Mouse (Mus musculus): Measurements from ENCODE around the gene Prrc2a. TPM values are rescaled to one million over a fixed set of nuclear protein-coding genes. Genes with fewer than 3 reads are reported as not detected.

Gene Prrc2a
- total and polyA plus RNA-seq, 2 experiments from 2014 or later: 99.2 to 223 TPM

DNA sequence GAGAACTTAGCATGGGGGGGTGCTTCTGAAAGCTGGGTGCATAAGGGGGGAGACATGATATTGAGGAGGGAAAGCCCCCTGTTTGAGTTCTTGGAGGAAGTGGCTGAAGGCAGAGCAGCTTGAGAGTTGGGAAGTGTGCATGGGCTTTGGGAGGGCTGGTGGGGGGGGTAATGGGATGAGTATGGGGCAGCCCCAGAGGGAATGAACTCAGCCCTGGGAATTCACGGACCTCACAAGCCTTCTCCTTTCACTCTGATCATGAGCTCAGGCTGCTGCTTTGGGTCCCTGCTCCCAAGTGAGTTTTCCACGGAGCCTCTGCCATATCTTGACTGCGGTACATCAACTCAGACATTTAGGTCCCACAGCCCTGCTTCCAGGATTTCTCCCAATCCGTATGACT, 37.7 kb upstream of the Prrc2a start:
- Histone ChIP-seq H3K9me3 (ENCODE audit: low read length) (no peaks in the 10 kb centered on the region), H3K4me1 (ENCODE audit: insufficient read depth, low read length) (no peaks in the 10 kb centered on the region), H3K27me3 (ENCODE audit: insufficient read depth, low read length) (peaks cover 8% of the 10 kb centered on the region; the same call in 1 of the 2 replicates), H3K9ac (replicated peaks; ENCODE audit: low read length) (no peak overlapping the region), H3K36me3 (ENCODE audit: insufficient read depth, low read length) (no peaks in the 10 kb centered on the region), H3K27ac (no peak overlapping the region), H3K4me2 (ENCODE audit: low read depth, low read length) (no peak overlapping the region), H3K4me3 (ENCODE audit: low read length) (no peak overlapping the region)
- DNase-seq (ENCODE audit: low spot score) (no peak), ATAC-seq (no peak)
- TF ChIP-seq CTCF (IDR thresholded peaks at IDR 0.05; ENCODE audit: low read depth): no peak
- WGBS: 80% methylated on average over 4 of the region's 4 CpGs

DNA sequence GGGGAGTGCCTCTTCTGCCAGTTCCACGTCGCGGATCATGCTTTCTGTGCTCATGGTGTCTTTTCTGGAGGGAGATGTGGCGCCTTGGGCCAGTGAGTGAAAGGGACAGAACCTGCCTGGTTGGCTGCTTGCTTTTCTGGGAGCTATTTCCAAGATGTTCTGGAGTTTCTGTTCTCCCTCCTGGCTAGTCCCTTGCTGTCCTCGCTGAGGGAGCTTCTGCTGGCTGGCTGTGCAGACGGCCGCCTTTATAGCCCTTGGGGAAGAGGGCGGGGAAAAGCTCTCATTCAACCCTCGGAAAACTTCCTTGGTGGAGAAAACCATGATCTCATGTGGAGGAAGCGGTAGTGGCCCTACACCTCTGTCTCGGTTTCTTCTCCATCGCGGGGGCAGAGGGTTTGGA, 37.1 kb upstream of the Prrc2a start, which contains the start of gene Tnf:
Tnf (minus strand) TSS at position 221 of the 400 bp plus-strand sequence.
- TF ChIP-seq CTCF (IDR thresholded peaks at IDR 0.05; ENCODE audit: low read depth): no peak
- WGBS: 41% methylated on average over 13 of the region's 13 CpGs
- H3K4me2 ChIP-seq (ENCODE audit: low read depth, low read length): no peak within 1 kb of the TSS
- H3K36me3 ChIP-seq (ENCODE audit: insufficient read depth, low read length): no peaks in the 10 kb centered on the region
- H3K27me3 ChIP-seq (ENCODE audit: insufficient read depth, low read length): peaks cover 8% of the 10 kb centered on the region; the same call in 1 of the 2 replicates
- H3K9me3 ChIP-seq (ENCODE audit: low read length): no peaks in the 10 kb centered on the region
- no peak for DNase-seq (ENCODE audit: low spot score)
- no peak within 1 kb of the TSS for H3K4me3 ChIP-seq (ENCODE audit: low read length)
- ATAC-seq: no peak
- H3K4me1 ChIP-seq (ENCODE audit: insufficient read depth, low read length): no peaks in the 10 kb centered on the region
- H3K9ac ChIP-seq (replicated peaks; ENCODE audit: low read length): no peak within 1 kb of the TSS
- H3K27ac ChIP-seq: no peak within 1 kb of the TSS

DNA sequence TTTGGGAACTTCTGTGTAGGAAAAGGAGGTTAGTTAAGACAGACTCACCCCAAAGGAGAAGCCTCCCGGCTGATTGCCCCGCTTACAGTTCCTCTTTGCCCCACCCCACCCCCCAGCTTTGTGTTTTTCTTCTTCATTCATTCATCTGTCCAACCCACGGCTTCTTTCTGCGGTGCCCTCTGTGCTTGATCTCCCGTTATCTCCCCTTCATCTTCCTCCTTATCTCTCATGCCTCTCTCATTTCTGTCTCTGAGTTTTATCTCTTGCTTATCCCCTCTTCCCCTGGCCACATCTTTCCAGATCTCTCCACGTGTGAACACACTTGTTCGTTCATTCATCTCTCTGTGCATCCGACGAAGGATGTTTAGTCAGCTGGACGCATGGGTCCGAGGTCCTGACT, 36.4 kb upstream of the Prrc2a start:
- ATAC-seq (no peak), DNase-seq (ENCODE audit: low spot score) (no peak)
- Histone ChIP-seq H3K4me1 (ENCODE audit: insufficient read depth, low read length) (no peaks in the 10 kb centered on the region), H3K27ac (no peak overlapping the region), H3K4me2 (ENCODE audit: low read depth, low read length) (no peak overlapping the region), H3K36me3 (ENCODE audit: insufficient read depth, low read length) (no peaks in the 10 kb centered on the region), H3K27me3 (ENCODE audit: insufficient read depth, low read length) (peaks cover 12% of the 10 kb centered on the region), H3K9ac (replicated peaks; ENCODE audit: low read length) (no peak overlapping the region), H3K9me3 (ENCODE audit: low read length) (no peaks in the 10 kb centered on the region), H3K4me3 (ENCODE audit: low read length) (no peak overlapping the region)
- no peak for TF ChIP-seq CTCF (IDR thresholded peaks at IDR 0.05; ENCODE audit: low read depth)
- 74% methylated on average over 11 of the region's 11 CpGs for whole genome bisulfite sequencing

DNA sequence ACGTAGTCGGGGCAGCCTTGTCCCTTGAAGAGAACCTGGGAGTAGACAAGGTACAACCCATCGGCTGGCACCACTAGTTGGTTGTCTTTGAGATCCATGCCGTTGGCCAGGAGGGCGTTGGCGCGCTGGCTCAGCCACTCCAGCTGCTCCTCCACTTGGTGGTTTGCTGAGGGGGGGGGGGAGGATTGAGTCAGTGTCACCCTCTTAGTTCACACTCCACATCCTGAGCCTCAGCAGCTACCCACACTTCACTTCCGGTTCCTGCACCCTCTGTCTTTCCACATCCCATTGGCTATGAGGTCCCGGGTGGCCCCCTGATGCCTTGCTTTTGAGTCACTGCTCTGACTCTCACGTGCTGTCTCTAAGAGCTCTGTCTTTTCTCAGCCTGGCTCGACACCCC, 35.7 kb upstream of the Prrc2a start:
- Histone ChIP-seq H3K4me3 (ENCODE audit: low read length) (no peak overlapping the region), H3K4me2 (ENCODE audit: low read depth, low read length) (no peak overlapping the region), H3K27me3 (ENCODE audit: insufficient read depth, low read length) (peaks cover 16% of the 10 kb centered on the region), H3K4me1 (ENCODE audit: insufficient read depth, low read length) (no peaks in the 10 kb centered on the region), H3K9ac (replicated peaks; ENCODE audit: low read length) (no peak overlapping the region), H3K36me3 (ENCODE audit: insufficient read depth, low read length) (no peaks in the 10 kb centered on the region), H3K9me3 (ENCODE audit: low read length) (no peaks in the 10 kb centered on the region), H3K27ac (no peak overlapping the region)
- DNase-seq (ENCODE audit: low spot score) (no peak), ATAC-seq (no peak)
- TF ChIP-seq CTCF (IDR thresholded peaks at IDR 0.05; ENCODE audit: low read depth): no peak
- 86% methylated on average over 11 of the region's 11 CpGs for WGBS

DNA sequence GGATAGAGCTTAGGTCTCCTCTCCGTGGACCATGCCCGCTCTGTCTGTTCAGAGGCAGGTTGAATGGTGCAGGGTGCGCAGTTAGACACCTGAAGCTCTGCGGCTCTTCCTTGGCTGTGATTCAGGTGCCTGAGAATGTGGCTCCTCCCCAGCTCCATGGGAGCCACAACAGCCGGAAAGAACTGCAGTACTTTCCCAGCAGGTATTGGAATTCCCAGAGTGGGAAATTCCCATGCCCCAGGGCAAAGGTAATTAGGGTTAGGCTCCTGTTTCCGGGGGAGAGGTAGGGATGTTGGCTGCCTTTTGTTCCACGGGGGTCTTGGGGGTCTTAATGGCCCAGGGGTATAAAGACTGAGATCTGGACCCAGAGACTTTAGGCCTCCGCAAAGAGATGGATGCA, 34.2 kb upstream of the Prrc2a start:
- Histone ChIP-seq H3K4me1 (ENCODE audit: insufficient read depth, low read length) (no peaks in the 10 kb centered on the region), H3K27ac (no peak overlapping the region), H3K9me3 (ENCODE audit: low read length) (no peaks in the 10 kb centered on the region), H3K36me3 (ENCODE audit: insufficient read depth, low read length) (no peaks in the 10 kb centered on the region), H3K4me2 (ENCODE audit: low read depth, low read length) (no peak overlapping the region), H3K4me3 (ENCODE audit: low read length) (no peak overlapping the region), H3K9ac (replicated peaks; ENCODE audit: low read length) (no peak overlapping the region), H3K27me3 (ENCODE audit: insufficient read depth, low read length) (peaks cover 13% of the 10 kb centered on the region)
- DNase-seq (ENCODE audit: low spot score): no peak
- no peak for TF ChIP-seq CTCF (IDR thresholded peaks at IDR 0.05; ENCODE audit: low read depth)
- ATAC-seq: no peak
- WGBS: 38% methylated on average over 8 of the region's 8 CpGs

DNA sequence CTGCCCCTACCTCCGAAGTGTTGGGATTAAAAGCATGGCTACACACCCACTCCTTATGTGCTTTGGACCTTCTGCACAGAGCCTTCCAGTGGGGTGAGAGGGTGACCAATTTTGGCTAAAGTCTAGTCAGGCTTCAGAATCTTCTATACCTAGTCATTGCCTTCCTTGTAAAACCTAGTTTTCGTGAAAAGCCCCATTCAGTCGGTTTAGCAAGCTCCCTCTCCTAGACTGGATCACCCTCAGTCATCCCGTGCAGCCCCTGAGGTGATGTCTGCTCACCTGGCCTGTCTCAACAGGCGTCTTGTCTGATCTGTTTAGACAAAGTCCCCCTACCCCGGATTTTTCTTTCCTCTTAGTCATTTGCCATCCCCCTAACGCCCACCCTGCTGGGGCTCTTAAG, 33.3 kb upstream of the Prrc2a start:
- WGBS: 75% methylated on average over 7 of the region's 7 CpGs
- no peak for ATAC-seq
- TF ChIP-seq CTCF (IDR thresholded peaks at IDR 0.05; ENCODE audit: low read depth): no peak
- DNase-seq (ENCODE audit: low spot score): no peak
- Histone ChIP-seq H3K36me3 (ENCODE audit: insufficient read depth, low read length) (no peaks in the 10 kb centered on the region), H3K27ac (no peak overlapping the region), H3K4me2 (ENCODE audit: low read depth, low read length) (no peak overlapping the region), H3K4me3 (ENCODE audit: low read length) (no peak overlapping the region), H3K9ac (replicated peaks; ENCODE audit: low read length) (no peak overlapping the region), H3K4me1 (ENCODE audit: insufficient read depth, low read length) (no peaks in the 10 kb centered on the region), H3K9me3 (ENCODE audit: low read length) (no peaks in the 10 kb centered on the region), H3K27me3 (ENCODE audit: insufficient read depth, low read length) (peaks cover 11% of the 10 kb centered on the region)

DNA sequence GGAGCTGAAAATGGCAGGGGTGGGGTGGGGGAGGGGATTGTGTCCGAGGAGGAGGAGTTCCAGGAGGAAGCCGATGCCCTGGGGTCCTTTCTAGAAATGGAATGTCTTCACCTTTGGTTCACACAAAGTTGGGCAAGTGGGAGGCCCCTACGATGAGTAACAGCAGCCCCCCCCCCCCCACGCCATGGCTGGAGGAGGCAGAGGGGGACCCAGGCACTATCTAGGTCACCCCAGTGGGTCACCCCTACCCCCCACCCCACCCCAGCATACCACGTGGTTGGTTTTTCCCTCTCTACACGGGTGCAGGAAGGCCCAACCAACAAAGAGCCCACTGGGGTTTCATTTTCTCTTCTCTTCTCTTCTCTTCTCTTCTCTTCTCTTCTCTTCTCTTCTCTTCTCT, 32.4 kb upstream of the Prrc2a start:
- Histone ChIP-seq H3K4me2 (ENCODE audit: low read depth, low read length) (no peak overlapping the region), H3K9me3 (ENCODE audit: low read length) (no peaks in the 10 kb centered on the region), H3K36me3 (ENCODE audit: insufficient read depth, low read length) (no peaks in the 10 kb centered on the region), H3K4me3 (ENCODE audit: low read length) (no peak overlapping the region), H3K4me1 (ENCODE audit: insufficient read depth, low read length) (no peaks in the 10 kb centered on the region), H3K27ac (no peak overlapping the region), H3K27me3 (ENCODE audit: insufficient read depth, low read length) (peaks cover 11% of the 10 kb centered on the region), H3K9ac (replicated peaks; ENCODE audit: low read length) (no peak overlapping the region)
- WGBS: 37% methylated on average over 6 of the region's 6 CpGs
- ATAC-seq (no peak), DNase-seq (ENCODE audit: low spot score) (no peak)
- TF ChIP-seq CTCF (IDR thresholded peaks at IDR 0.05; ENCODE audit: low read depth): no peak

Measured in hindbrain, postnatal 0 days (tissue).